Mouse (Mus musculus) cerebral cortex, adult 2 months (tissue): ENCODE measurements around the gene Rdh16f1.

ENCODE experiments used
- WGBS: fragments of 180-500 bp; shearing (Covaris S2); methylation state at CpG from one replicate; pipeline ENCODE4 v1.1.7; 2018; 5-methylcytosine and 5-hydroxymethylcytosine counted together

Rdh16f1 gene

DNA sequence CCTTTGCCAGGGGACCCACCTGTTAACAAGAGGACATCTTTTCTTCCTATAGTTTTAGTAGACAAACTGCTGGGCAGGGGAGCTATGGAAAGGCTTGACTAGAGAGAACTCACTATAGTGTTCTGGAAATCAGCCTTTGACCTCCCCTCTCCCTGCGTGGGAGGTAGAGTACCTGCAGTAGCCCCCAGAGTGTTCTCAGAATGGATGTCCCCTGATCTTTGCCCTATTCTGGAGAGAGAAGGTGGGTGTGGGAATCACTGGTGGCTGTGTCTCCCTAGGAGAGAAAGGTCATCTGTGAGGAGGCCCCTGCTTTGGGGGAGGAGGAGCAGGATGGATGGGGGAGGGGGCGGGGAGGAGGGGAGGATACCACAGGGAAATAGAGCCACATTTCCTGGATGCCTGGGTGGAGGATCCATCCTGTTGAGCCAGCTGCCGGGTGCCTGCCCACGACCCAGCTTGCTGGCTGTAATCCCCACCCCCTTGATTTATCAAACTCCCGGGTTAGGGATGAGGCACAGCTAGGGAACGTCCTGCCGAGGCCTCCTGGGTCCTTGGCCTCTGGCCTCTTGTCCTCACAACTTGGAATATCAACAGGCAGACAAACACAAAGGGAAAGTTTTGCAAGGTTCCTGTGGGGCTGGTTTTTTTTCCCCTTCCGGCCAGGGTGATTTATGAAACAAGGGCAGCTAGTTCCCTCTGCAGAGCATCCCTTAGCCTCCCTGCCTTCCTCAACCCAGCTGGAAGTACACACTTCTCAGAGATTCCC is 10.6 kb upstream of the Rdh16f1 start:
- 25% methylated on average over 8 of the region's 8 CpGs for WGBS

DNA sequence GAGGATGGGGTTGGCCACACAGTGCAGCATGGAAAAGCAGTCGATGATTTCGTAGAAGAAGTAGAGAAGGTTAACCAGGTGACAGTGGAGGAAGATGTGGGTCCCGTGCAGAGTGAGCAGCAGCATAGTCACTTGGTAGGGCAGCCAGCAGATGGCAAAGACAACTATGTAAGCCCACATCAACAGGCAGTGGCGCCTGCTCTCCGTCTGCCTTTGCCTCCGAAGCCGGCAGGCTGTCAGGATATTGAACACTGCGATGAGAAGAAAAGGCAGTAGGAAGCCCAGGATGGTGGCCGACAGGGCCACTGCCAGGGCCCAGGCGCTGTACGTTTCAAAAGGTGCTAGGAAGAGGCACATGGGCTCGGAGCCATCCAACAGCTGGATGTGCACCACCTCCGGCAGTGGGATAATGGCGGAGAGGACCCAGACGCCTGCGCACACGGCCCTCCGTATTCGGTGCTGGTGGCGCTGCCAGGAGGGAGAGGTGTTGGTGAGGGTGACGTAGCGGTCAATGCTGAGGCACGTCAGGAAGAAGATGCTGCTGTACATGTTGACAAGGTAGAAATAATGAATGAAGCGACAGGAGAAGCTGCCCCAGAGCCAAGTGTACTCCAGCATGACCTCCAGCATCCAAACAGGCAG is 9.3 kb upstream of the Rdh16f1 start:
- WGBS, result 50% methylated on average over 24 of the region's 24 CpGs

DNA sequence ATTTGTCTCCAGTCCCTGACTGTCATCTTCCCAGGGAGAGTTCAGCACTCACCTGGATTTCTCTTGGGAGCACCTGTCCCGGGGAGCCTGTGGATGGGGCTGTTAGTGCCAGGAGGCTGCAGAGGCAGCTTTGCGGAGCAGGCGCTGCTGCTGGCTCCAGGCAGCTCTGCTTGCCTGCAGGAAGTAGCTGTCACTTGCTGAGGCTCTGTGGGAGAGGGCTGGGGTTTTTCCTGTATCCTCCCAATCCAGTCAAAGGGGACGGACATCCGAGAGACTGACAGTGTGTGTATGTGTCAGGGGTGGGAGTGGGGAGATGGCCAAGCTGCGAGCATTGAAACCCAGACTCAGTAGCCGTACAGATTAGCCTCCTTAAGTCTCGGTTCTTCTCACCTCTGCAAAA is 8.0 kb upstream of the Rdh16f1 start, which contains the start of gene Gpr182:
Gene Gpr182 (minus strand): TSS at position 185 of the 400 bp plus-strand sequence.
- 68% methylated on average over 8 of the region's 8 CpGs for WGBS

DNA sequence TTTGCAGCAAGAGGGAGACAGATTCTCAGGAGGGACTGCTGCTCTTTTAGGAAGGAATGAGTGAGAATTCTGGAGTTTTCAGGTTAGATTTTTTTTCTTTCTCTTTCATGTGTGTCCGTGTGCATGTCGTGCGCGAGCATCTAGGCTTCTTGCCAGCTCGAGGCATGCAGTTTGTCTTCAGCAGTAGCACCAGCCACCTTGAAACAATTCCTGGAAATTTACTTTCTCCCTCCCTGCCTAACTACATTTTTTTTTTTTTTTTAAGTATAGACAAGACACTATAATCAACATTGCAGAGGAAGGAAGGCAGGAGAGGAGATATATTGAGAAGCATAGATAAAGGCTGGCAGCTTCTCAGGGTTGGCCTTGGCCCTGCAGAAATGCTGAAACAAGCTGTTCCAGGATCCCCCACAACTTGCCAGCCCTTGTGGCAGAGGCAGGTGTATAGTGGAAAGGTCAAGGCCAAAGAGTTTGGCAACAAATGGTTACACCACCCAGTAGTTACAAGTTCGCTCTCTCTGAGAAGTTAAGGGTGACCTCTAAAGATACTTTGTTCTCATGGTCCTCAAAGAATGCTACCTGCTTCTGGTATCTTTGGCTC is 4.9 kb upstream of the Rdh16f1 start:
- 64% methylated on average over 6 of the region's 6 CpGs for WGBS

DNA sequence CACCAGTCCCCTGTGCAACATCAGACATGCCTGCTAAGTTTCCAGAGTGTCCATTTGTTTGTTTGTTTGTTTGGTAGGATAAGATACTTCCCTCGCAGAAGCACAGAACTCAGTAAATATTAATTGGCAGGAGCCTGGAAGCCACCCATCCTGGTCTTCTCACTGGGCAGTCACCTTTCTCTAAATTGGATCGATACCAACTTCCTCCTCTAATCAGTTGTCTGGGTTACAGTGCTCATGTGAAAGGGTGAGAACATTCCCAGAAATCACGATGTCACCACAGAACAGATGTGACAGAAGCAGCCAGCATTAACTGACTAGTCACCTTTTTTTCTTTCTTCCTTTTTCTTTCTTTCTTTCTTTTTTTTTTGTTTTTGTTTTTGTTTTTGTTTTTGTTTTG is 4.3 kb upstream of the Rdh16f1 start:
- 63% methylated on average over 3 of the region's 3 CpGs for WGBS

DNA sequence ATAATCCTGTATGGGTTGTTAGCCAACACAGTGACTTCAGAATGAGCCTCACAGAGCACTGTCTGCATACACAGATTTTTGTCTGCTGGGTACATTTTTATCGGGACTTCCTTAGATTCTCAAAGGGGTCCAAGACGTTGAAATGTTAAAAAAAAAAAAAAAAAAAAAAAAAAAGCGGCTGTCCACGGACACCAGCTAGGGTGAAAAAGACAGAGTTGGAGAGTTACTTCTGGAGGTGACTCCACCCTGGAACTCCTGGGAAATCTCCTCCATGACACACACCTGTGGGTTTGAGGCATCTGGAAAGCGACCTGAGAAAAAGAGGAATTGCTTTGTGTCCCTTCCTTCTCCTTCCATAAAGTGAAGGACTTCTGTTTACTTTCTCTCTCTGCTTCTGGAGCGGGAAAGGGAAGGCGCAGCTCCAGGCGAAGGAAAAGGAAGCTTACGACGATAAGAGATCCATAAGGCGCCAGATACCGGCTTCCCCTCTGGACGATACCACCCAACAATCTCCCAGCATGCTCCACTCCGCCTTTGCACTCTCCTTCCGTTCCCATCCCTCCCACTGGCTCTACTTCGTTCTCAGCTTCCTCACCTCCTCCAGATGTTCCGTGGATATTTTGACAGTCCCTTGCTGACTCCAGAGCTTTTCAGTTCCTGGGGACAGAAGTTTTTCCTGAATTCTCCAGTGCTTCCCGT is 3.7 kb upstream of the Rdh16f1 start:
- WGBS, result 47% methylated on average over 18 of the region's 18 CpGs

DNA sequence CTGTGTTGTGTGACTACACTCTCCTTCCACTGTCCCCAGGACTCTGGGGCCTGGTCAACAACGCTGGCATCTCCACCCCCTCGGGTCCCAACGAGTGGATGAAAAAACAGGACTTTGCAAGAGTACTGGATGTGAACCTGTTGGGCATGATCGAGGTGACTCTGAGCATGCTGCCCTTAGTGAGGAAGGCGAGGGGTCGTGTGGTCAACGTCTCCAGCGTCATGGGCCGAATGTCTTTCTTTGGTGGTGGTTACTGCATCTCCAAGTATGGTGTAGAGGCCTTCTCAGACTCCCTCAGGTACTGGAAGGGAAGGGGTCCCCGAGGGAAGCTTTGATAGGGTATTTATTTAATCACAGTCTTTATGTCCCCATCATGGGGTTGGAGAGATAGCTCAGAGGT is 3.3 kb downstream of the Rdh16f1 start:
- WGBS, result 91% methylated on average over 10 of the region's 10 CpGs

DNA sequence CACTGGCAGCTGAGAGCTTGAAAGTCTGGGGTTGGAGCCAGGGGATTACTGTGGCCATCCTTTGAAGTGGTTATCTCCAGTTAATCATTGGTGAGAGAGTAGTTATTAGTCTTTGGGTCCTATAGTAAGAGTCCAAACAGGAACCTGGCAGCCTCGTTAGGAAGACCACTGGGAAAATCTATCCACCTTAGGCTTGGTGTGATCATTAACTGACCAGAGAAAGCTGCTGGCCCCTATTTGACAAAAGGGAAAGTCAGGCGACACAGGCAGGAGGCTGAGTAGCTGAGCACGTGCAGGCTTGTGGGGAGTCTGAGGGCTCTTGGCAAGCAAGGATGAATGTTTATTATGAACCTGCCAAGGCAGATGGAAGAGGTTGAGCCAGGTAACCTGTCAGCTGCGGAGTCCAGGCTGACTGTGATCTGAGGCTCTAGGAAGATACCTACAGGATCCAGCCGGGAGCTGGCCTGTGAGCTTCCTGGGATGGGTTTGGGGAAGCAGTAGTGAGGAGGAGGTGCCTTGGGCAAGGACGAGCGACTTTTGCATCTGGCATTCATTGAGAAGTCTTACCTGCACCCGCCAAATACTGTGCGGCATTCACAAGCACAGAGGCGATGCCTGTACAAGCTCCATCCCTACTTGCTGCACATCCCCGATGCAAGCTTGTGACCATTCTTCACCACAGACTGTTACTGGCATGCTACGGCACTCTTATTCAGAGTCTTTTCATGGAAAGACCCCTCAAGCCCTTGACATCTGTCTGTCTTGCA is 4.5 kb downstream of the Rdh16f1 start:
- 69% methylated on average over 12 of the region's 12 CpGs for WGBS

DNA sequence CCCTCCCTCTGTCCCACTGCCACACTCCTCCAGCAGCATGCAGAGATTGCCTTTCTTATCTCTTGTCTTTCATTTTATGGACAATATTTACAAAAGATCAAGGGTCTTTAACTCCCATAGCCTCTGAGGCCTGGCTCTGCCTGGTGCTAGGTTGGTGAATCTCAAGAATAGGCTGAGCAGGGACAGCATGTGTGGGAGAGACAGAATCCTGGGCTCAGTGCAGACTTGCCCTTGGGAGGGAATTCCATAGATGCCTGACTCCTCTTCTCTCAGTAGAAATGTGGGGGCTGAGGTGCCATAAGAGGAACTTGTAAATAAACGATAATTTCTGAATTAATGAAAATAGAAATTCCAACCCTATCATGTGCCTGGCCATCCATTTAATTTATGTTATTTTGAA is 7.0 kb downstream of the Rdh16f1 start:
- 77% methylated on average over 1 of the region's 1 CpGs for WGBS

DNA sequence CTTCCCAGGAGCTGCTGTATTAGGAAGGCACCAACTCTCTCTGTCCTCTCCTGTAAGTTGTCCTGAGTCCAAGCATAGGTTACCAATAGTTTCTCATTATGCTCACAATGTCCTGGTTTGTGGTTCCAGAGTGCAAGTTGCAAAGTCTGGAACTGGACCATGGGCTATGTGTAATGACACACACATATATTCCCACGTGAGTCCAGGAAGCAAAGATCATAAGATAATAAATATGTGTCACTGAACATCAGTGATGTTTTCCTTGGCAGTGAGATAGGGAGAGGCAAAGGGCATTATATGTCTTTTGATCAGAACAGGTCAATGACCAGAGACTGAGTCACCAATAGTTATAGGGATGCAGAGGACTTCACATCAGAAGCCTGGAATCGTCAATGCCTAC is 16.4 kb downstream of the Rdh16f1 start, which contains the start of gene Rdh9:
Gene Rdh9 (plus strand): TSS at position 376 of the 400 bp plus-strand sequence.
- WGBS, result 88% methylated on average over 2 of the region's 2 CpGs

DNA sequence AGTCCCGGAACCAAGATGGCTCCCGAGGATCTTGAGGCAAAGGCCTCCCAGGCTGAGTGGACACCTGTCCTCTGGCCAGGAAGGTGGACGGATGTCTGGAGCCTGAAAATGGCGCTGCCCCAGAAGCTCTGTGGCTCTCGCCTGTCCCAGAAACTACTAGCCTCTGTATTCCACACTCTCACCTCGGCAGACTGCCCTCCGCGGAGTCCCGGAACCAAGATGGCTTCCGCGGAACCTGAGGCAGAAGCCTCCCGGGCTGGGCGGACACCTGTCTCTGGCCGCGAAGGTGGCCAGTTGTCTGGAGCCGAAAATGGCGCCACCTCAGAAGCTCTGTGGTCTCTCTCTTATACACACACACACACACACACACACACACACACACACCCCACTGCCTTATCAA is 22.7 kb downstream of the Rdh16f1 start:
- WGBS, result 97% methylated on average over 17 of the region's 17 CpGs

DNA sequence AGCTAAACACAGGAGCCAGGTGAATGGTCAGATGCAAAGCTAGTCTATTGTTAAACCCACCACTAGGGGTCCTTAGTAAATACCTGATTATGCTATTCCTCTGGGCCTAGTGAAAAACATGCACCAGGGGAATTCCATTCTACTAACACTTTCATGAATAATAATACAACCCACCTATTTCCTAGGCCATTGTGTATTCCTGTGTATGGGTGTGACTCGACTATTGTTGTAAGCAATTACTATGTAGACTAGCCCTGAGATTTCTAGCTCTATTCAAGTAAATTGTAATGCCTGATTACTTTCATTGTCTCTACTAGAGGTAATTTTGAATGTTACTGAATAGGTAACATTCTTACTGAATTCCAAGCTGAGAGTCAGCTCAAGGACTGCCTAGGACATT is 25.8 kb downstream of the Rdh16f1 start:
- WGBS, result 75% methylated on average over 1 of the region's 1 CpGs

DNA sequence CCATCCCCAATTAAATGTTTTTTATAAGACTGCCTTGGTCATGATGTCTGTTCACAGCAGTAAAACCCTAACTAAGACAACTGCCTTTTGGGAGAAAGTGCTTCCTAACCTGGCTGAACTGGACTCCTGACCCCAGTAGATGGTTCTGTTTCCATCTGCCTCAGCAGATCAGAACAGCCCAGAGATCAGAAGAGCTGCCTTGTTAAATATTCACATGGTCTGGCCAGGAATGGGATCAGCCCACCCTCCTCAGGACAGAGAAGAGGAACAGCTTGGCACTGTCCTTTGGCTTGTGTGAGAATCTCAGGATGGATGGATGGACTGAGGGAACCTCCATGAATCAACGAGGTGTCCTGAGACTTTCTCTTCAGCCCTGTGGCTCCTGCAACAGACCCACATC is 39.7 kb downstream of the Rdh16f1 start:
- 82% methylated on average over 1 of the region's 1 CpGs for WGBS

DNA sequence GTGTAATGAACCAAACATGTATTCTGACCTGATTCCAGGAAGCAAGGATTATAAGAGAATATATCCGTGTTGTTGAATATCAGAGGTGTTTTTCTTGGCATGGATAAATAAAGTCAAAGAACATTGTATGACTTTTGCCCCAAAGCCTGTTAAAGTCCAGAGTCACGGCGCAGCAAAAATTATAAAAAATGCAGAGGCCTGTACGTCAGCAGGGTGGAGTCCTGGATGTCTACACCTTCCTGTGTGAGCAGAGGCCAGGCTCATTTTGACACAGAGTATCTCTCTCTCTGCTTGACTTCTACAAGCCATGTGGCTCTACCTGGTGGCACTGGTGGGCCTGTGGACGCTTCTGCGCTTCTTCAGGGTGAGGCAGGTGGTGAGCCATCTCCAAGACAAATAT is 41.3 kb downstream of the Rdh16f1 start, which contains the start of gene Rdh16:
Gene Rdh16 (plus strand): TSS at position 262 of the 400 bp plus-strand sequence.
- 86% methylated on average over 6 of the region's 6 CpGs for WGBS

DNA sequence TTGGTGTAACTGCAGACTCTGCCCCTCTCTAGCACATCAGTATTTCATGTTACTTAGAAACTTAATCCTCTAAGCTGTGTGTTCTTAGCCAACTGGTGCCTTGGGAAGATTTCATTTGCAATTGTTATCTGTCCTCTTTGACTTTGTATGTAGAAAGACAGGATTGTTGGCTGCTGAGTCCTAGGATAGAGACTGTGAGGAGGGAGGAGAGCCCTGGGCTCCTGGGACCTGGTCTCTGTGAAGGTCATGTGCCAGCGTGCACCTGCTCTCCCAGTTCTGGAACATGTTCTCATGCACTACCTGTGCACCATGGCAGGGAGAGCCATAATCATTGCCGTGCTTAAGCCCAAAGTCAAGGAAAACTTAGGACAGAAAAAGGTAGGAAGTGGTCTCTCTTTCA is 42.0 kb downstream of the Rdh16f1 start:
- 96% methylated on average over 2 of the region's 2 CpGs for WGBS

DNA sequence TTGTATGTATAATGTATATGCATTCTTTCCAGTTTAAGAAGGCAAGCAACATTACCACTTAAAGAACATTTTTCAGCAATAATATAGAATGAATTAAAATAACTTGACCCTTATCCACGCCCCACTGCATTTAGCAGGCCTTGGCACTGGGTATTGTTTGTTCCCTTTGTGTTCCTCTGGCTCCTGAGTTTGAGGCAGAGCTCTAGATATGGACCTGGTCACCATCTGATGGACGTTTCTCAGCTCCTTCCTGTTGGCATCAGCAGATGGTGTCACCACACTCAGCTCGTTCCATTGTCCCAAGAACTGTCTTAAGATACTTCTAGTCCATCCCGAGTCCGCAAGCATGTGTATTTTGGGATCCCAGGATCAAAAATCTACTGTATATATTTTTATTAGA is 42.6 kb downstream of the Rdh16f1 start:
- 81% methylated on average over 5 of the region's 5 CpGs for WGBS

DNA sequence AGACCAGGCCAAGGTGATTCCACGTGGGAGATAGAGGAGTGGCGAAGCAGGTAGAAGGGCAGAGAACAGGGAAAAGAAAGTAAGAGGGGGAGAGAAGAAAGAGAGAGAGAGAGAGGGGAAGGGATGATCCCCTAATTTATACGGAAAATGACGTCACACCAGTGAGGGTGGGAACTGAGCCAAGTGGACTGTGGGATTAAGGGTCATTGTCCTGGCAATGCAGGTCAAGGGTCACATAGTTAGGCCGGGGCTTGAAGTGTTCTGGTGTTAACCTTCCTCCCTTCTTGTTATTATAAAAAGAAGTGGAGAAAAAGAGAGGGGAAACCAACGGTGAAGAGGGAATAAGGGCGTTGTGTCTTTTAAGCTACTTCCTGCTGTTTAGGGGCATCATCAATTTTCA is 44.8 kb downstream of the Rdh16f1 start:
- 72% methylated on average over 7 of the region's 7 CpGs for WGBS

DNA sequence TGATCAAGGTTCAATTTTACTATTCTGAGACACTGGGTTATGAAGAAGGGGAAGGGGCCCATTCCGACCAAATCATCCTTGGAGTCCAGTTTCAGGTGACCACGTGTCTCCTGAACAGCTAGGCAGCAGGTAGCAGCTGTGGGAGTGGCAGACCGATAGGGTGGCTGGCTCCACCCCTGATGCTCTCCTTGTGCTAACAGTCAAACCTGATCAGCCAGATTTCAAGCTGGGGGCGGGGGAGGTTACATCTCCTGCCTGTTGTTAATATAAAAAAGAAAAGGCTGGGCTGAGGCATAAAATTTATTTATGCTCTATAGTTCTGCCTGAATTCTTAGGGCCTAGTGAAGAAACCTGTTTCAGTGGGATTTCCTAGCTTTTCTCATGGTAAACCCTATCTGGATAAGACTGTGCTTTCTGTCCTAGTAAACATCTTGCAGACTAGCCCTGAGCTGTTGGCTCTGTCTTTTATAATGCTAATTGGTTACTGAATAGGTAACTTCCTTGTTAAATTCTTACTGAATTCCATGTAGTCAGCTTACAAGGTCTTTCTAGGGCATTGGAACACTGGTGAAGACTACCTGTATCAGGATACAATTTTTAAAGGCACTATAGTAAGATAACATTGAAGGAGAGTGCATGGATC is 57.8 kb downstream of the Rdh16f1 start:
- 77% methylated on average over 4 of the region's 4 CpGs for WGBS

DNA sequence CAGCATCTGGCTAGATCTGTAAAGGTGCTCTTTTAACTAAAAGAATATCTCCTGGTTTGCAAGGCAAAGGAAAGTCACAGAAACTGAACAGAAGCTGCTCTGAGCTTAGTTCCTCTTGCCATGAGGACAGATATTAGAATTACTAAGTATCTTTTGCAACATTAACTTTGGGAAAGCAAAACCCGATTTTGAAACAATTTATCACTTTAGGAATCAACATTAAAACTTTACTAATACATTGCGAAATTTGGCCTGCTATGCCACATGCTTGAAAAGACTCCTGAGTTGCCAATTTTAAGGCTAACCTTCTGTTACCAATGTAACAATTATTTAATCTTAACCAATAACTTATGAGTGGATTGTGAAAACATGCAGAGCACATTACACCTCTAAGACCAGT is 62.2 kb downstream of the Rdh16f1 start:
- WGBS, result 89% methylated on average over 2 of the region's 2 CpGs

DNA sequence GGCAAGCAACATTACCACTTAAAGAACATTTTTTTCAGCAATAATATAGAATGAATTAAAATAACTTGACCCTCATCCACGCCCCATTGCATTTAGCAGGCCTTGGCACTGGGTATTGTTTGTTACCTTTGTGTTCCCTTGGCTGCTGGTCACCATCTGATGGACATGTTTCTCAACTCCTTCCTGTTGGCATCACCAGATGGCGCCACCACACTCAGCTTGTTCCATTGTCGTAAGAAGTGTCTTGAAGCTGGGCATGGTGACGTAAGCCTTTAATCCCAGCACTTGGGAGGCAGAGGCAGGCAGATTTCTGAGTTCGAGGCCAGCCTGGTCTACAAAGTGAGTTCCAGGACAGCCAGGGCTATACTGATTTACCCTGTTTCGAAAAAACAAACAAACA is 65.8 kb downstream of the Rdh16f1 start:
- WGBS, result 78% methylated on average over 6 of the region's 6 CpGs

DNA sequence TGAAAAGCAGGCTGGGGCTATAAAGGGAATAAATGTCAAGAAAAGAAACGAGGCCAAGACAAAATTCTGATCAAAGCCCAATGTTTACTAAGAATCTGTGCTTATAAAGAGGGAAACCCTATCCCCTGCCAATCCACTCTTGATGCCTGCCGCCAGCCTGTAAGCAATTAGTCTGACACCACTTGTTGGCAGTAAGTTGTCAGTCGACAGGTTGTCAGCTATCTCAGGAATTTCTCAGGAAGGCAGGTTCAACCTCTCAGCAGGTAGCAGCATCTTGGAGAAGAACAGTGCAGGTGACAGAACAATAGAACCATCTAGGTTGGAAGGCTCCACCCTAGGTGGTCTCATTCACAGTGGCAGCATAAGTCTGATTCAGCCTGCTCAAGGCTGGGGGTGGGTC is 69.5 kb downstream of the Rdh16f1 start:
- whole genome bisulfite sequencing, result 40% methylated on average over 3 of the region's 3 CpGs
